Mouse (Mus musculus) liver, adult 2 months (tissue): ENCODE measurements around the gene Itga7.

Source experiments
- CTCF ChIP-seq: fragments of 200-500 bp; IDR thresholded peaks from 2 replicates; pipeline ENCODE4 v1.5.1; 2011; ENCODE audit warnings: low read depth, low read length, control low read depth
- POLR2A ChIP-seq: fragments of 200-500 bp; IDR thresholded peaks from 2 replicates; pipeline ENCODE4 v1.6.1; 2011; ENCODE audit warnings: low read length, control low read depth; ENCODE audit not compliant: insufficient read depth; ENCODE audit errors: extremely low read depth

DNA sequence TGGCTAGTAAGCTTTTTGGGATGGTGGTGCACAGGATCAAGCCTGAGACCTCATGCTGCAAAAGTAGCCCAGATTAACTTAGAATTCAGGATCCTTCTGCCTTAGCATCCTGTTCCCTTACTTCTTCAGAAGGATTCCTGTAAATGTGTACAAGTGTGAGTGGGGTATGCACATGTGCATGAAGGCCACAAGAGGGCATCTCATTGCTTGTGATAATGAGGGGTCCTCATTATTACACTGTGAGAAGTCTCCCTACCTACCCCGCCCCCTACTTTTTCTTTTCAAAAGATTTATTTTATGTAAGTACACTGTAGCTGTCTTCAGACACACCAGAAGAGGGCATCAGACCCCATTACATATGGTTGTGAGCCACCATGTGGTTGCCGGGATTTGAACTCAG, 18.1 kb upstream of the Itga7 start:
- TF ChIP-seq CTCF, result no peak
- TF ChIP-seq POLR2A, result no peak
